Mouse (Mus musculus) cerebellum, postnatal 36 days (tissue): ENCODE measurements around the gene Atf5.
A peak's percentile ranks its signal among the peaks of the same experiment; 100 is the strongest.

ENCODE experiments used
- DNase-seq, 2 experiments: peaks; one replicate each; pipeline ENCODE4 v3.0.0; 2021 to 2022; ENCODE audit warnings: mixed read lengths in 2 of 2

Gene Atf5

DNA sequence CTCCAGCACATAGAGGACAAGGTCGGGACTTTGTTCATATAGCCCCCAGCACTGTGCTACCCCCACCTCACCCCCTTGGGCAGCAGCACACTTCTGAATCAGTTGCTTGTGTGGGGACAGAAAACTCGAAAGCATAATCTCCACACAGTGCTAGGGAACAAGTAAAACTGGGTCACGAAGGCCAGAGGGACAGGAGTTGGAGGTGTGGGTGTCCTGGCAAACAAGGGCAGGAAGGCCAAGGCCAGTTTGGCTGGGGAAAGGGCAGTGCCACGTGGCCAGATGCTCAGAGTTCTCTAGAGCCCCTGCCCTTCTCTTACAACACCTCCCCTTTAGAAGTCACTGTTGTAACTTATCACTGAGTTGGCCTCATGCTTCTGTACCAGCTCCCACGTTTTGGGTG is 3.4 kb upstream of the Atf5 start:
- DNase-seq: no peak

DNA sequence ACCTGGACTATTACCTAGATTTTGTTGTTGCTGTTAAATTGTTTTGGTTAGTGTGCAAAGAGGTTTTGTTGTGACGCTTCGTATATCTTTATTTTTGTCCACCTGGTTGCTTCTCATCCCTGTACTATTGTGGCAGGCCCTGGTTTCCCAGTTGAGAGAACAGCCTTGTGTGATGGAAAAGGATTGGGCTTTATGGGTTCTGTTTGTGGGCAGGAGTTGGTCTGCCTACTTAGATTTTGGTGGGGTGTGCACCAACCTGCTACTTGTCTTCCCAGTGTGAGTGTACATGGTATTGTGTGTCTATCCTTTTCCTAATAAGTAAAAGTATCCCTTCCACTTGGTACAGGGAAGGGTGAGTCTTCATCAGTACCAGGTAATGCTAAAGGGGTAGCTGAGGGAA is 2.9 kb upstream of the Atf5 start:
- no peak for DNase-seq

GRCm38 (mm10) chr7:44818751-44819235 is 2.3 kb upstream of the Atf5 start:
- DNase-seq: peak; percentile 51 to 54

- no peak for DNase-seq
Observed at GRCm38 (mm10) chr7:44818164-44818563, 1.7 kb upstream of the Atf5 start.

- no peak for DNase-seq
Observed at GRCm38 (mm10) chr7:44817441-44817840, 983 bp upstream of the Atf5 start.

- peak; percentile 98 for DNase-seq
Observed at GRCm38 (mm10) chr7:44815721-44816469, 563 bp downstream of the Atf5 start, which contains the start of the genes Nup62 and Il4i1. Gene Nup62, plus strand, starts transcription at chr7:44816088. Gene Il4i1, plus strand, starts transcription at chr7:44816387.

DNA sequence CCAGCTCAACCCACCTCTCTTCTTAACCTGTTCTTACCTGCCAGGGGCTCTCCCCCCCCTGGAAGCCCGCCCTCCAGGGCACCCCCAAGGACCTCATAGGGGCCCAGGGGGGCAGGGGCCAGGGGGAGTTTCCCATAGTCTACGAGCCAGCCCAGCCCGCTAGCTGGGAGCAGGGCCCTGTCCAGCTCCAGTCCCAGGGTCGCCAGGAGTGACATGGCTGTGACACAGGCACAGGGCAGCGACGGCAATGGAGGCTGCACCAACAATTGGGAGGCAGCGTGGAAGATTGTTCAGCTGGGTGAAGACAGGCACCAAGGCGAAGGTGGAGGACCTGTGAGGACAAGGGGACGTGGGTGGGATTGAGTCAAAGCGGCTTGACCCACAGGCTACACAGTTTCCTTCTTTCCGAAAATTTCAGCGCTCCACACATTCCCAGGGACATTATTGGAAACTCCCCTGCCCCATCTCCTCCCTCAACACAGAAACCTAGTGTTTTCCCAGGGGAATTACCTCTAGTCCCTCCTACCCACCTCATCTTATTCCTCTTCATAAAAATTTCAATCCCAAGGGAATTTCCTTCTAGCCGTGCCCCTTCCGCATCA is 1.4 kb downstream of the Atf5 start:
- DNase-seq: no peak

DNA sequence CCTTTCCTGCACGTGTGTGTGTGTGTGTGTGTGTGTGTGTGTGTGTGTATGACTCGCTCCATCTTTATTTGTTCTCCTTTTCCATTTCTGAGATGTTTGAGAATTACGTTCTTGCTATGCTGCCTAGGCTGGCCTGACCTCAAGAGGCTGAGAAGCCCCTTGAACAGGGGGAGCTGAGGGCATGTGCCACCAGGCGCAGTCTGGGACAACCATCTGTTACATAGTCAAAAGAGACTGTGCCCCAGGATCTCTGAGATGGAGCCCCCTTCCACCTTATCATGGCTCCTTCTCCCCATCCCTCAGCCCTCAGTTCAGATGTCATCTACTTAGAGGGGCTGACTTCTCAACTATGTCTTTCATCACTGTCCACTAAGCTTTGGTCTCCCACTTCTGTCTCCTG is 2.0 kb downstream of the Atf5 start:
- no peak for DNase-seq

GRCm38 (mm10) chr7:44813985-44814384 is 2.5 kb downstream of the Atf5 start:
- no peak for DNase-seq

GRCm38 (mm10) chr7:44812651-44813325 is 3.7 kb downstream of the Atf5 start:
- no peak for DNase-seq

GRCm38 (mm10) chr7:44810819-44811557 is 5.5 kb downstream of the Atf5 start:
- DNase-seq: no peak

DNA sequence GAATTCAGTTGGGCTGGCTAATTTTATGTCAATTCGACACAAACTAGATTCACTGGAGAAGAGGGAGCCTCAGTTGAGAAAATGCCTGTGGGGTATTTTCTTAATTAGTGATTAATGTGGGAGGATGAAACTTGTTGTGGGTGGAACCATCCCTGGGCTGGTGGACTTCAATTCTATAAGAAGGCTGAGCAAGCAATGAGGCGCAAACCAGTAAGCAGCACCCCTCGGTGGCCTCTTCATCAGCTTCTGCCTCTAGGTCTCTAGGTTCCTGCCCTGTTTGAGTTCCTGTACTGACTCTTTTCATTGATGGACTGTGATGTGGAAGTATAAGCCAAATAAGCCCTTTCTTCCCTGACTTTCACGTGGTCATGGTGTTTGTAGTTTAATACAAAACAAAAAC is 6.1 kb downstream of the Atf5 start:
- no peak for DNase-seq

DNA sequence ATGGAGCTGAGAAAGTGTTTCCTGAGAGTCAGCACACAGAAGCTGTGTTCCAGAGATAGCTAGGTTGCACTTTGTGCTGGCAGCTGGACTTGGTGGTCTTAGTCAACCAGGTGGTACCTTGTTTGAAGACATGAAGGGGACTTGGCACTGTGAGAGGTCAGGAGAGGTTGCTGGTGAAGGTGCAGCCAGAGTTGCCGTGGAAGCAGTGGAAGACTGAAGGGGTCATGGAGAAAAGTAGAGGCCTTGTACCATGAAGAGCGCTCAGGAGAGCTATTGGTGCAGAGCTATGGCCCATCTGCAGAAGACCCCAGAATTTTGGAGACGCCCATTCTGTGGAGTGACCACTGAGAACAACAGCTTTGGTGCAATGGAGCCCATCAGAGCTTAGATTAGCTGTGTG is 7.0 kb downstream of the Atf5 start:
- DNase-seq: no peak

- no peak for DNase-seq
Observed at GRCm38 (mm10) chr7:44808927-44809326, 7.5 kb downstream of the Atf5 start.

DNA sequence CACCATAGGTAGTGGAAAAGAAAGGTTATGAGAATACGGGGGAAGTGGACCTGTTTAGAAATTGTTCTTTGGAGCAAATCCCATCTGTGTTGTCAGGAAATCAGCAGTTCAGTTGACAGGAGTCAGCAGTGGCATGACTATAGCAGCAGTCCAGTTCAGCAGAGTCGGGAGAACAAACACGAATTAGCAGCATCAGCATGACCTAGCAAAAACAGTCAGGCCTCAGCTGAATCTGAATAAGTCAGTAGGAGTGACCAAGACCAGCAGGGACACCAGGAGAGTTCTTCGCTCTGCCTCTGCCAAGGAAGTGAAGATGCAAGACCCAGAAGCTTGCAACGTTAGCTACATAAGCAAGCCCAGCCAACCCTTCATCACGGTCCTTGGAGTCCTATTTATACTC is 23.7 kb downstream of the Atf5 start:
- DNase-seq: no peak

DNA sequence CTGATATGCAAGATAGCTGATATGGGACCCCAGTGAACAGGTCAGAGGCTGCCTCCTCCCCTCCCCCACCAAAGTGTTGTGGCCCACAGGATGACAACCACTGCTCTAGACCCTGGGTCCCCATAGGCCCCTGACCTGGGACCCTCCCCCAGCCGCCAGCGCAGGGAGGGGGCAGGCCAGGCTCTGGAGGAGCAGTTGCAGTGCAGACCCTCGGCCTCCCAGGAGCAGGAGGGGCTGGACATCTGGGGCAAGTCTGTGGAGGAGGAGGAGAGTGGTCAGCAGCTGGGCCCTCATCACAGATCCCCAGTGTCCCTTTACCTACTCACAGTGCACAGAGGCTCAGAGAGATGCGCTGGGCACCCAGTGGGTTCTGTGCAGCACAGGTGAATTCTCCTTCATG is 26.4 kb downstream of the Atf5 start:
- no peak for DNase-seq

DNA sequence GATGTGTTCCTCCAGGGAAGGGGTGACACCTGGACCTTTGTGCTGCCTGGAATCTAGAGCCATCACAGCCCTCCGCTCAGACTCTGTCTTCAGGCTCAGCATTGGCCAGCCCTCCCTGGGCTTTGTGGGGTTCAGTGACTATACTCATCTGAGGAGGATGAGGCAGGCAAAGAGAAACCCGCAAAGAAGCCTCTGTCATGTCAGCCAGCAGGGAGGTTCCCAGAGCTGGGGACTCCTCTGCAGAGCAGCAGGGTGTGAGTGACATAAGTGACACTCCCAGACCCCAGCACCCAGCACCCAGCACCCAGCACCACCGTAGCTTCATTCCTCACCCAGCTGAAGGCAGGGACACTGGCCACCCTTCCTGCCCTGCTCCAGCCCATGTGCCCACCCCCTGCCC is 26.9 kb downstream of the Atf5 start:
- DNase-seq: no peak

DNA sequence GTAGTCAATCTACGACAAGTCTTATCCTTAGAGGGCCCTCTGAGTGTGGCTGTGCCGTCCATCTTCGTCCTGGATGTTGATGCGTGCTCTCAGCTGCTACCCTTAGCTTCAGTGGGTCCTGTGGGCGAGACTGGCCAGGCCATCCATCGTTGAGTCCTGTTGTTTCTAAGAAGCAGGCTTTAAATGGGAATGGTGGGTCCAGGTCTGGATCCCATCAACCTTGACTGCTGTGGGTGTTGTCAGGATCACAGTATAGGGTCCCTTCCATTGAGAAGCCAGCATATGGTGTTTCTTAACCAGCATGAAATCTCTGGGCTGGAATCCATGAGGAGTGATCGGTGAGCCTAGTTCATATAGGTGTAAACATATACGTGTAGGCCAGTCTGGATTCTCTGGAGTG is 36.4 kb downstream of the Atf5 start:
- no peak for DNase-seq

GRCm38 (mm10) chr7:44776849-44777498 is 39.5 kb downstream of the Atf5 start:
- no peak for DNase-seq

DNA sequence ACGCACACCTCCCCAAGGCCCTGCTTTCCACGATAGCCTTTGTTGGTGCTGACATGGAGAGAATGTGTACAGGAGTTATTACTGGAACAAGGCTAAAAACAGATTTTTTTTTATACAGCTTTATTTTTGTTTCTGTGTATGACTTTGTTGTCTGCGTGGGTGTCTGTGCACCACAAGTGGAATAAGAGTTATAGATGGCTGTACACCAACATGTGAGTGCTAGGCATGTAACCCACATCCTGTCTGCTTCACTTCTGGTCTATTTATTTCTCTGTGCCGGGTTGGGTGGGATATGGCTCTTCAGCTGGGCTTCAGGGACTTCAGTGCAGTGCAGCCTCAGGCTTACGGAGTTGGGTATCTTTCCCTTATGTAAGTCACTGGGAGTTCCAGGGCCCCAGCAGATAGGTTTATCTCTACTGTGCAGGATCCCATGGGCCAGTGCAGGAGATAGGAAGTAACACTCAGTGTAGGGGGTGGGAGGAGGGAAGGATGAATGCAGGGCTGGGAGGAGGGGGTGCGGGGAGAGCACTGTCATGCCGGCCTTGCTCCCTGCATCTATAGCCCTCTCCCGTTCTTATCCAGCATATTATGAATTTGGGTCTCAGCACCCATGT is 43.8 kb downstream of the Atf5 start:
- DNase-seq: no peak

GRCm38 (mm10) chr7:44770046-44770578 is 46.3 kb downstream of the Atf5 start:
- DNase-seq: peak in 1 of 2 experiments; percentile 10

DNA sequence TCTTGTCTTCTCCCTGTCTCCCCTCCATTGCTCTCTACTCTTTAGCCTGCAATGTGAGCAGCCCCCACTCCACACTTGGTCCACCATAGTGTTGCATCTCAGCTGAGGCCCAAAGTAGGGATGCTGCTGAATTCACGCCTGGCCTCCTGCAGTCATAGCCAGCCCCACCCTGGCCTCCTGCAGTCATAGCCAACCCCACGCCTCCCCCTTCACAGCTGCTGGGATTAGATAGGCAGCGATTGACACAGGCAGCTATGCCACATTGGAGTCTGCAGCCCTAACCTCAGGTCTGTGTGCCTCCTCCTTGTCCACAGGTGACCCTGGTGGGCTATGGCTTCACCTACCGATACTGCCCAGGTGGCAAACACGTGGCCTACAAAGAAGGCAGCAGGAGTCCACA is 48.3 kb downstream of the Atf5 start:
- DNase-seq: no peak
